Mouse (Mus musculus): ENCODE measurements at regions not wholly inside any gene's neighbourhood (a gene's known extent, or its start where the extent isn't known, plus 50 kb on each side); places are given as distances from the start of the nearest gene placed in this dataset.

DNA sequence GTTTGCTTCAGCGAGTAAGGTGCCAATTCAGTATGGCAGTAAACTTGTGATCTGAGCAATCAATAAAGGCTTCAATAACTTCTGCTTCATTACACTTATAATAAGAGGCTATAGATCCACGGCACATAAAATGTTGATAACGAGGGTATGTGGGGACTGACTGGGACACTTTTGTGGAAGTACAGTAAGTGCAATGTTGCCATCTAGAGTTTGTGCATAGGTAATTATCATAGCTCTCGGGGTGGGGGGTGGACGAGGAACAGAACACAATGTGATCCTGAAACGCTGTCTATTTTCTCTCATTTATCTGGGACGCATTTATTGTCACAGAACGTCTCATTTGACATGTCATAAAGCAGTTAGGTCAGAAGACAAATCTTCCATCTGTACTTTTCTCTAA lies 82.8 kb upstream of the Dnajc24 start:
- no peaks in the 10 kb centered on the region for H3K4me1 ChIP-seq (ENCODE audit: control insufficient read depth, insufficient read depth, low read length)
- H3K4me3 ChIP-seq (ENCODE audit: insufficient read depth, low read length): no peak overlapping the region
- TF ChIP-seq POLR2A (IDR thresholded peaks at IDR 0.05; ENCODE audit: low read depth, low read length) (no peak), CTCF (IDR thresholded peaks at IDR 0.05; ENCODE audit: borderline replicate concordance, insufficient read depth, low read length) (no peak)
- H3K27ac ChIP-seq (ENCODE audit: insufficient read depth, low read length): no peak overlapping the region

DNA sequence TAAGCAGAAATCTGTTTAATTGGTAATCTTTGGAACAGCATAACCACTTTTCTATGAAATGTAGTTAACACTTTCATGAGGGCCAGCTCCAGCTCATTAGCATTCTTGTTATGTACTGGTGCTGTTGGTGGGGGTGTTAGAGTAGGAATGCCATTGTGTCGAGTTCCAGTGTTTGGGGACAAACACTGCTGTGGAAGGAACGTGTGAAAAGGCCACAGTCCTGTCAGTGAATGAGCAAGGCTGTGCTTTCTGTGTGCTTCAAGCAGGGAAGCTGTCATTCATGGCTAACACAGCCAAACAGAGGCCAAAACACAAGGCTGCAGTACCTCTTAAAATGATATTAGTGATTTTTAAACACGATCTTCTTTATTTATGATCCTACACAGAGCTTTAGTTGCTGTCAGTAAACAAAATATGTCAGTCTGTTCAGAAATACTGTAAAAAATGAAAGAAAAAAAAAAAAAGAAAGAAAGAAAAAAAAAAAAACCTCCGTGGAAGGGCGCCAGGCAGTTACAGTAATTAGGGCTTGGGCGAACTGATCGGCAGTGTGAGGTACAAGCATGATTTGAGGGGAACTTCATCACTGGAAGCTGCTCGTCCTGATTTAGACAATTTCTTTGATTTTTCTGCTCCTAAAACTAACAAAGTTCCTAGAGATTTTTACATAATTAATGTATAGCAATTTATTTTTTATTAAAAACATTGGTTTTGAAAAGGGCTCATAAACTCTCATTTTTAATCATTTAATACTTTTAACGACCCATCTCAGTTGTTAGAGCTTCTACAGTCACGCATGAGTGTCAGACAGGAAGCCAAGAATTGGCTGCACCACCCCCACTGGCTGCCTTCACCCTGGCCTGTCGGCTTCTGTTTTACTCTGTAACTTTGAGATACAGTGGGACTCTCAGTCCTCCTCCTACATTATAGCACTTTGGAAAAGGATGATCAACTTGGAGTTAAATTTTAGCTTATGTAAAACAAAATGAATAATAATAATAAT lies 80.8 kb upstream of the Dnajc24 start:
- TF ChIP-seq CTCF (IDR thresholded peaks at IDR 0.05; ENCODE audit: borderline replicate concordance, insufficient read depth, low read length) (no peak), POLR2A (IDR thresholded peaks at IDR 0.05; ENCODE audit: low read depth, low read length) (no peak)
- H3K4me1 ChIP-seq (ENCODE audit: control insufficient read depth, insufficient read depth, low read length): no peaks in the 10 kb centered on the region
- H3K4me3 ChIP-seq (ENCODE audit: insufficient read depth, low read length): no peak overlapping the region
- no peak overlapping the region for H3K27ac ChIP-seq (ENCODE audit: insufficient read depth, low read length)

DNA sequence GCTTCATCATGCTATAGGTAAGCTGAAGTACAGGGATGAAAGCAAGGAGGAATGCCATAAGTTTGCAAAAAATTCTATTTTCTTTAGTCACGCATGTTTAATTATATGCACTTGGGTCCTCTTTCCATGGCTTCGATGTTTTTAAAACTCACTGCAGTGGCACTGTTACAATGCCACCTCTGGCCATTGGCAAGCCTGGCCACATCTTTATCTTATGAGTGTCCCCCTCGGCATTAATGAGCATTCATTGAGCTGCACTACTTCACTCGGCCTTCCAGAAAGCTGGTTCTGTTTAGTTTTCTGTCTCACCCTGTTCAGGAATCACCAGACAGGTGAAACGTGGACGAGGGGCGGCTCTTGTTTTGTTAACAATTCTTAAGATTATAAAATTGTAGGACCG lies 79.7 kb upstream of the Dnajc24 start:
- no peaks in the 10 kb centered on the region for H3K4me1 ChIP-seq (ENCODE audit: control insufficient read depth, insufficient read depth, low read length)
- TF ChIP-seq CTCF (IDR thresholded peaks at IDR 0.05; ENCODE audit: borderline replicate concordance, insufficient read depth, low read length) (no peak), POLR2A (IDR thresholded peaks at IDR 0.05; ENCODE audit: low read depth, low read length) (no peak)

DNA sequence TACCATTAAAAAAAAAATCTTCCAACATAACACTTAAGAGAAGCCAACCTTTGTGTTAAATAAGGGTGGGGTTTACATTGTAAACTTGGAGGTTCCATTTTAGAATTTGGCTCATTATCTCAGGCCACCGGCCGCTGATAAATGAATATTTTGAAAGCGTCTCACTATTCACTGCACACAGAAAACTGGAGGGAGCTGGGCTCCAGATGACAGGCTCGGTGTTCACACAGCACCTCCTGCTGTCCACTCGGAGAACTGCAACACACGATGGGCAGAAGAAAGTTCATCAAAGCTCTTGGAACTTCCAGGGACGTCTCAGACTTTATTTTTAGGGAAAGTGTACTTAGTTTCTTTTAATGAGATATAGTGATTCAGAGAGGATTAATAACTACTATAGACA lies 78.6 kb upstream of the Dnajc24 start:
- no peak overlapping the region for H3K27ac ChIP-seq (ENCODE audit: insufficient read depth, low read length)
- peak; percentile 82; the same call in 1 of the 2 replicates for TF ChIP-seq CTCF (IDR thresholded peaks at IDR 0.05; ENCODE audit: borderline replicate concordance, insufficient read depth, low read length)
- TF ChIP-seq POLR2A (IDR thresholded peaks at IDR 0.05; ENCODE audit: low read depth, low read length): no peak
- H3K4me1 ChIP-seq (ENCODE audit: control insufficient read depth, insufficient read depth, low read length): no peaks in the 10 kb centered on the region
- H3K4me3 ChIP-seq (ENCODE audit: insufficient read depth, low read length): no peak overlapping the region

More for the DNA sequence above, 79.7 kb upstream of the Dnajc24 start:
- no peak overlapping the region for H3K4me3 ChIP-seq (ENCODE audit: insufficient read depth, low read length)
- no peak overlapping the region for H3K27ac ChIP-seq (ENCODE audit: insufficient read depth, low read length)

DNA sequence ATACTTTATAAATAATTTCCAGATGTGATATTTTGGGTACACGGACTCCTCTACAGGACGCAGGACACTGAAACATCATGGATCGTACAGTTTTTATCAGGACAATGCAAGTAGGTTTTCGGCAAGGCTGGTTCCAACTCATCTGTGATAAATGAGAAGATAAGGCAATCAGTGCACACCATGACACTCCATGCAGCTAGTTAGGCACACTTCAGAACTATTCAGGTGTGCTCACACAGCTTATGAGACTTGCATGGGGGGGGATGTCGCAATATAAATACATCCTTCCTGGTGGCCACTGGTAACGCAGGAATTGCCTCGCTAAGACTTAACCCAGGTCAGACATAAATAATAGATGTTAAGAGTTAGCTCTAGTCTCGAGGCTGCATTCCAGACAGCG lies 77.3 kb upstream of the Dnajc24 start:
- no peak for TF ChIP-seq CTCF (IDR thresholded peaks at IDR 0.05; ENCODE audit: borderline replicate concordance, insufficient read depth, low read length)
- TF ChIP-seq POLR2A (IDR thresholded peaks at IDR 0.05; ENCODE audit: low read depth, low read length): no peak
- Histone ChIP-seq H3K27ac (ENCODE audit: insufficient read depth, low read length) (no peak overlapping the region), H3K4me3 (ENCODE audit: insufficient read depth, low read length) (no peak overlapping the region), H3K4me1 (ENCODE audit: control insufficient read depth, insufficient read depth, low read length) (no peaks in the 10 kb centered on the region)

DNA sequence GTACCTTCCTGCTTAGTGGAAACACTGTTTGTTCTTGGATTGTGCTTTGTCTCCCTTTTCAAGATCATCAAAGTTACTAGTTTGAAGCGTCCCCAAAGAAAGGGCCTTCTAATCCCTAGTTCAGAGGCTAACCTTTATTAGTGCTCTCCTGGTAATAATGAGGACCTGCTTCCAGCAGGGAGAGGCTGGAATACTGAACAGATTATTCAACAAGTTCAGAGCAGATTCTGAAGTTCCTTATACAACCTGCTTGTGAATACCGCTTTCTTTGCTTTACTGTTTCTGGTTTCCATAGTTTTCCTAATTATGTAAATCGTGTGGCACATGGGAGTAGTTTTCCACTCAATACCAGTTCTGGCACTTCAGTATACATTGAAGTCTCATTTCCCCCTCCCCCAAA lies 75.2 kb upstream of the Dnajc24 start:
- TF ChIP-seq CTCF (IDR thresholded peaks at IDR 0.05; ENCODE audit: borderline replicate concordance, insufficient read depth, low read length) (no peak), POLR2A (IDR thresholded peaks at IDR 0.05; ENCODE audit: low read depth, low read length) (no peak)
- Histone ChIP-seq H3K4me3 (ENCODE audit: insufficient read depth, low read length) (no peak overlapping the region), H3K4me1 (ENCODE audit: control insufficient read depth, insufficient read depth, low read length) (no peaks in the 10 kb centered on the region), H3K27ac (ENCODE audit: insufficient read depth, low read length) (no peak overlapping the region)

DNA sequence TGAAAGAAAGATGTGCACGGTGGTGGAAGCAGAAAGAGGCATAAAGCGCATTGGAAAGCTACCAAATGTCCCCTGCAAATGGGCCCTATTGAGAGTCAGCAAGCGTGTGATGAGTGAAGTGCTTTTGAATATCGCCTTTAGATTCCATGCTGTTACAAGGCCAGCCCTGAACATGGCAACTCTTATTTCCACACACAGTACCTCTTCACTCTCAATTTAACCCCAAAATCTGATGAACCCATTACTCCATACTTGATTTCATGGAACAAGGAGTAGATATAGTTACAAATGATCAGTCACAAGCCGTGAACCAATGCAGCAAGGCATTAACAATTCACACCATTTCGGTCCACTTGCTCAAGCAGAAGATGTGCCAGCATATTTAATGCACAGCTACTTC lies 71.1 kb upstream of the Dnajc24 start:
- no peak overlapping the region for H3K27ac ChIP-seq (ENCODE audit: insufficient read depth, low read length)
- no peak for TF ChIP-seq CTCF (IDR thresholded peaks at IDR 0.05; ENCODE audit: borderline replicate concordance, insufficient read depth, low read length)
- TF ChIP-seq POLR2A (IDR thresholded peaks at IDR 0.05; ENCODE audit: low read depth, low read length): no peak

DNA sequence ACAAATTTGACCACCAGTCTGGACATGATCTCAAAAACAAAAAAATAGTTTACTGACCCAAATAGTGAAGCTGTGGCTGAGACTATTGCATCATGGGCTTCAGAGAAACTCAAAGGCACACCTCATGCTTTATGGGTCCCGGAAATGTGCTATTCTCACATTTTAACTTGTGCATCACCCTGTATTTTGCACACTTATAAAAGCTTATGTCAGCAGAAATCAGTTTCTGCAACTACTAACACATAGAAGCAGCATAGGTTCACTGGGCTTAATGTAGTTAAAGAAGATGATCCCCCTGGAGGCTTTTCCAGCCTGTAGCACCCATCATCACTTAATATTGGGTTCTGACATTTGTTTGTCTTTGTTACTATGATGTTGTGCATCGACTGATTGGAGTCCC lies 61.0 kb upstream of the Dnajc24 start:
- Histone ChIP-seq H3K4me1 (ENCODE audit: control insufficient read depth, insufficient read depth, low read length) (no peaks in the 10 kb centered on the region), H3K27ac (ENCODE audit: insufficient read depth, low read length) (no peak overlapping the region), H3K4me3 (ENCODE audit: insufficient read depth, low read length) (no peak overlapping the region)
- TF ChIP-seq CTCF (IDR thresholded peaks at IDR 0.05; ENCODE audit: borderline replicate concordance, insufficient read depth, low read length) (no peak), POLR2A (IDR thresholded peaks at IDR 0.05; ENCODE audit: low read depth, low read length) (no peak)

More for the DNA sequence above, 71.1 kb upstream of the Dnajc24 start:
- H3K4me1 ChIP-seq (ENCODE audit: control insufficient read depth, insufficient read depth, low read length): no peaks in the 10 kb centered on the region
- H3K4me3 ChIP-seq (ENCODE audit: insufficient read depth, low read length): no peak overlapping the region

All from embryonic fibroblast, embryonic 13.5 days (primary cell).